Mouse (Mus musculus): ENCODE results near the gene Dot1l.

Dot1l gene

GRCm38 (mm10) chr10:80832818-80833217 lies 77.8 kb downstream of the Dot1l start:
- DNase-seq (ENCODE audit: low spot score), result no peak

GRCm38 (mm10) chr10:80835617-80836016 lies 80.6 kb downstream of the Dot1l start:
- DNase-seq (ENCODE audit: low spot score), result no peak

GRCm38 (mm10) chr10:80836949-80837379 lies 82.0 kb downstream of the Dot1l start:
- no peak for DNase-seq (ENCODE audit: low spot score)

GRCm38 (mm10) chr10:80837827-80838226 lies 82.8 kb downstream of the Dot1l start:
- DNase-seq (ENCODE audit: low spot score), result no peak

- DNase-seq (ENCODE audit: low spot score), result no peak
Observed at GRCm38 (mm10) chr10:80838346-80838912, 83.4 kb downstream of the Dot1l start.

- no peak for DNase-seq (ENCODE audit: low spot score)
Observed at GRCm38 (mm10) chr10:80839848-80840247, 84.8 kb downstream of the Dot1l start.

GRCm38 (mm10) chr10:80841685-80842084 lies 86.7 kb downstream of the Dot1l start:
- no peak for DNase-seq (ENCODE audit: low spot score)

- no peak for DNase-seq (ENCODE audit: low spot score)
Observed at GRCm38 (mm10) chr10:80842334-80842733, 87.3 kb downstream of the Dot1l start.

- no peak for DNase-seq (ENCODE audit: low spot score)
Observed at GRCm38 (mm10) chr10:80843087-80843930, 88.3 kb downstream of the Dot1l start.

- DNase-seq (ENCODE audit: low spot score), result peak; percentile 60
Observed at GRCm38 (mm10) chr10:80843931-80844547, 89.0 kb downstream of the Dot1l start, which contains the start of gene Lingo3. Gene Lingo3, minus strand, starts transcription at chr10:80844039.
